Mouse (Mus musculus): ENCODE results near the gene Cul4a. TPM values are rescaled to one million over a fixed set of nuclear protein-coding genes. Genes with fewer than 3 reads are reported as not detected.

Gene Cul4a
- 77.6 TPM for polyA plus RNA-seq (2014; fragmentation: Illumina TruSeq; extraction: RNeasy Lipid Tissue Mini Kit (QIAGEN cat#74804); ENCODE audit: low read depth, low replicate concordance)

GRCm38 (mm10) chr8:13105087-13105881 lies at the start of gene Cul4a, which contains the start of gene Pcid2:
Cul4a (plus strand) TSS chr8:13105621.
Pcid2 (minus strand) TSS chr8:13105459.

GRCm38 (mm10) chr8:13060441-13061150 lies 44.8 kb upstream of the Cul4a start, which contains the start of gene Proz:
Proz (plus strand) TSS chr8:13060914.

GRCm38 (mm10) chr8:13158718-13159376 lies 53.4 kb downstream of the Cul4a start, which contains the start of gene Lamp1:
Lamp1 (plus strand) TSS chr8:13159161.

Other genes with a start within 250 kb of the Cul4a start
- gene Mcf2l, start 231.8 kb upstream of the Cul4a start, polyA plus RNA-seq (2014; fragmentation: Illumina TruSeq; extraction: RNeasy Lipid Tissue Mini Kit (QIAGEN cat#74804); ENCODE audit: low read depth, low replicate concordance) = 37.2 TPM
- not detected for gene F7, start 79.6 kb upstream of the Cul4a start, polyA plus RNA-seq (2014; fragmentation: Illumina TruSeq; extraction: RNeasy Lipid Tissue Mini Kit (QIAGEN cat#74804); ENCODE audit: low read depth, low replicate concordance)
- 0.79 TPM for gene F10, start 68.3 kb upstream of the Cul4a start, polyA plus RNA-seq (2014; fragmentation: Illumina TruSeq; extraction: RNeasy Lipid Tissue Mini Kit (QIAGEN cat#74804); ENCODE audit: low read depth, low replicate concordance)
- 0.21 TPM for gene Proz, start 44.7 kb upstream of the Cul4a start, polyA plus RNA-seq (2014; fragmentation: Illumina TruSeq; extraction: RNeasy Lipid Tissue Mini Kit (QIAGEN cat#74804); ENCODE audit: low read depth, low replicate concordance)
- gene Pcid2, start 162 bp upstream of the Cul4a start, polyA plus RNA-seq (2014; fragmentation: Illumina TruSeq; extraction: RNeasy Lipid Tissue Mini Kit (QIAGEN cat#74804); ENCODE audit: low read depth, low replicate concordance) = 12.6 TPM
- gene Lamp1, start 53.5 kb downstream of the Cul4a start, polyA plus RNA-seq (2014; fragmentation: Illumina TruSeq; extraction: RNeasy Lipid Tissue Mini Kit (QIAGEN cat#74804); ENCODE audit: low read depth, low replicate concordance) = 457 TPM
- gene Grtp1, start 95.0 kb downstream of the Cul4a start, polyA plus RNA-seq (2014; fragmentation: Illumina TruSeq; extraction: RNeasy Lipid Tissue Mini Kit (QIAGEN cat#74804); ENCODE audit: low read depth, low replicate concordance) = 3.6 TPM
- gene Adprhl1, start 148.5 kb downstream of the Cul4a start, polyA plus RNA-seq (2014; fragmentation: Illumina TruSeq; extraction: RNeasy Lipid Tissue Mini Kit (QIAGEN cat#74804); ENCODE audit: low read depth, low replicate concordance) = 663 TPM
- gene Dcun1d2, start 182.5 kb downstream of the Cul4a start, polyA plus RNA-seq (2014; fragmentation: Illumina TruSeq; extraction: RNeasy Lipid Tissue Mini Kit (QIAGEN cat#74804); ENCODE audit: low read depth, low replicate concordance) = 70.3 TPM
- gene Tmco3, start 182.6 kb downstream of the Cul4a start, polyA plus RNA-seq (2014; fragmentation: Illumina TruSeq; extraction: RNeasy Lipid Tissue Mini Kit (QIAGEN cat#74804); ENCODE audit: low read depth, low replicate concordance) = 20.3 TPM
- 29.3 TPM for gene Tfdp1, start 233.1 kb downstream of the Cul4a start, polyA plus RNA-seq (2014; fragmentation: Illumina TruSeq; extraction: RNeasy Lipid Tissue Mini Kit (QIAGEN cat#74804); ENCODE audit: low read depth, low replicate concordance)

Measured in heart, adult 10 weeks (tissue).